Mouse (Mus musculus) ES-Bruce4 (cell line): ENCODE measurements around the gene Cbx8. TPM values are rescaled to one million over a fixed set of nuclear protein-coding genes. Genes with fewer than 3 reads are reported as not detected.

ENCODE experiments used
- H3K27ac ChIP-seq: 2 replicates; pipeline ENCODE4 v1.5.1; 2012; ENCODE audit warnings: low read length, inconsistent platforms; ENCODE audit not compliant: insufficient read depth
- H3K27me3 ChIP-seq: 2 replicates; pipeline ENCODE4 v1.6.1; 2012; ENCODE audit warnings: mild to moderate bottlenecking, low read length, inconsistent platforms; ENCODE audit not compliant: control insufficient read depth, poor library complexity, insufficient read depth, severe bottlenecking
- H3K36me3 ChIP-seq: 2 replicates; pipeline ENCODE4 v1.6.1; 2012; ENCODE audit warnings: inconsistent platforms, mild to moderate bottlenecking, low read length, moderate library complexity; ENCODE audit not compliant: control insufficient read depth, poor library complexity, insufficient read depth, severe bottlenecking
- H3K4me1 ChIP-seq: one replicate; pipeline ENCODE4 v1.8.1; 2011; ENCODE audit warnings: low read length; ENCODE audit not compliant: control insufficient read depth, insufficient read depth
- H3K4me3 ChIP-seq: 2 replicates; pipeline ENCODE4 v1.5.1; 2011; ENCODE audit warnings: low read depth, mild to moderate bottlenecking, low read length
- H3K9ac ChIP-seq: 2 replicates; pipeline ENCODE4 v1.6.1; 2012; ENCODE audit warnings: low read depth, mild to moderate bottlenecking, inconsistent platforms; ENCODE audit not compliant: poor library complexity, severe bottlenecking
- H3K9me3 ChIP-seq: replicated peaks from 2 replicates; pipeline ENCODE4 v1.6.1; 2012; ENCODE audit warnings: mild to moderate bottlenecking, low read length, inconsistent platforms; ENCODE audit not compliant: control insufficient read depth, poor library complexity, insufficient read depth, severe bottlenecking
- CTCF ChIP-seq: IDR thresholded peaks from one replicate; pipeline ENCODE4 v1.8.1; 2011; ENCODE audit warnings: low read depth, low read length
- EP300 ChIP-seq: IDR thresholded peaks from 2 replicates; pipeline ENCODE4 v1.6.1; 2011; ENCODE audit warnings: low read depth, low read length; ENCODE audit not compliant: insufficient read depth
- POLR2A ChIP-seq: IDR thresholded peaks from one replicate; pipeline ENCODE4 v1.8.1; 2011; ENCODE audit warnings: low read length; ENCODE audit not compliant: insufficient read depth
- polyA plus RNA-seq: library from polyadenylated mRNA; stranded (reverse); fragments of >200 nt; gene quantifications from 2 replicates; pipeline ENCODE4 v1.2.4, GENCODE M21; 2011; ENCODE audit warnings: low read depth; ENCODE audit not compliant: missing spikeins, insufficient read depth, insufficient read length

Cbx8 gene
- polyA plus RNA-seq, 1 experiment: 0.75 TPM

GRCm38 (mm10) chr11:118987999-118988398 is 52.8 kb downstream of the Cbx8 start, which contains the start of gene Enpp7:
TSS of gene Enpp7 (plus strand) at chr11:118988188.
- H3K27me3 ChIP-seq: no peaks in the 10 kb centered on the region
- H3K4me1 ChIP-seq: no peaks in the 10 kb centered on the region
- no peak for TF ChIP-seq EP300
- no peak for TF ChIP-seq POLR2A
- no peak for TF ChIP-seq CTCF
- H3K9me3 ChIP-seq: no peaks in the 10 kb centered on the region
- H3K9ac ChIP-seq: no peak within 1 kb of the TSS
- H3K4me3 ChIP-seq: no peak within 1 kb of the TSS
- H3K36me3 ChIP-seq: no peaks in the 10 kb centered on the region
- no peak within 1 kb of the TSS for H3K27ac ChIP-seq

Other genes with a start within 250 kb of the Cbx8 start
- 0.78 and 0.85 TPM in 2 replicates for gene Rbfox3, start 129.4 kb downstream of the Cbx8 start, polyA plus RNA-seq
- gene Enpp7, start 52.8 kb downstream of the Cbx8 start, polyA plus RNA-seq: not detected in 2 replicates
- 11.6 and 12.9 TPM in 2 replicates for gene Cbx2, start 18.0 kb downstream of the Cbx8 start, polyA plus RNA-seq
- gene Cbx4, start 45.3 kb upstream of the Cbx8 start, polyA plus RNA-seq: 0.32 and 0.46 TPM in 2 replicates
- gene Tbc1d16, start 187.5 kb upstream of the Cbx8 start, polyA plus RNA-seq: 15.8 and 15.9 TPM in 2 replicates
- gene Ccdc40, start 187.6 kb upstream of the Cbx8 start, polyA plus RNA-seq: 4.1 and 8.1 TPM in 2 replicates
- 42.3 and 50.4 TPM in 2 replicates for gene Gaa, start 226.9 kb upstream of the Cbx8 start, polyA plus RNA-seq